Mouse (Mus musculus) embryonic facial prominence, embryonic 11.5 days (tissue): ENCODE measurements around the gene Cntnap4. TPM values are rescaled to one million over a fixed set of nuclear protein-coding genes. Genes with fewer than 3 reads are reported as not detected.

ENCODE experiments used
- ATAC-seq: fragments of 200-750 bp; cut with Nextera tagmentation; replicated peaks from 2 replicates; pipeline ENCODE4 v1.8.0; 2017; ENCODE audit warnings: low read depth; ENCODE audit not compliant: insufficient number of reproducible peaks, low FRiP score, low TSS enrichment
- DNase-seq: peaks from one replicate; pipeline ENCODE4 v3.0.0-alpha.2; 2015; ENCODE audit warnings: low spot score
- H3K27ac ChIP-seq: fragments of 300-500 bp; sonication (generic); replicated peaks from 2 replicates; pipeline ENCODE4 v1.5.1; 2014; ENCODE audit warnings: mild to moderate bottlenecking, low read depth, low read length, control low read depth
- H3K27me3 ChIP-seq: fragments of 300-500 bp; sonication (generic); 2 replicates; pipeline ENCODE4 v1.6.1; 2014; ENCODE audit warnings: mild to moderate bottlenecking, low read length, moderate library complexity, mixed read lengths; ENCODE audit not compliant: control insufficient read depth, insufficient read depth
- H3K36me3 ChIP-seq: fragments of 300-500 bp; sonication (generic); replicated peaks from 2 replicates; pipeline ENCODE4 v1.6.1; 2014; ENCODE audit warnings: low read depth, mild to moderate bottlenecking, low read length, moderate library complexity, mixed read lengths; ENCODE audit not compliant: control insufficient read depth, insufficient read depth
- H3K4me1 ChIP-seq: fragments of 300-500 bp; sonication (generic); 2 replicates; pipeline ENCODE4 v1.6.1; 2014; ENCODE audit warnings: low read length, mixed read lengths; ENCODE audit not compliant: control insufficient read depth, insufficient read depth
- H3K4me2 ChIP-seq: fragments of 300-500 bp; sonication (generic); 2 replicates; pipeline ENCODE4 v1.6.1; 2014; ENCODE audit warnings: low read depth, mild to moderate bottlenecking, control low read depth, low read length, moderate library complexity
- H3K4me3 ChIP-seq: fragments of 300-500 bp; sonication (generic); 2 replicates; pipeline ENCODE4 v1.5.1; 2014; ENCODE audit warnings: low read depth, low read length, control low read depth
- H3K9ac ChIP-seq: fragments of 300-500 bp; sonication (generic); replicated peaks from 2 replicates; pipeline ENCODE4 v1.6.1; 2014; ENCODE audit warnings: mild to moderate bottlenecking, control low read depth, low read length
- H3K9me3 ChIP-seq: fragments of 300-500 bp; sonication (generic); replicated peaks from 2 replicates; pipeline ENCODE4 v1.6.1; 2016; ENCODE audit warnings: mild to moderate bottlenecking, low read length, inconsistent platforms, mixed read lengths; ENCODE audit not compliant: control insufficient read depth
- WGBS: fragments of 180-500 bp; shearing (Covaris S2); extraction: QIAGEN DNeasy Blood & Tissue Kit; methylation state at CpG from one replicate; pipeline ENCODE4 v1.1.7; 2014; 5-methylcytosine and 5-hydroxymethylcytosine counted together
- polyA plus RNA-seq: library from polyadenylated mRNA; unstranded; fragments of >200 nt; fragmentation: Nextera tagmentation; extraction: Ambion mirVana; gene quantifications from 2 replicates; pipeline ENCODE4 v1.2.1, GENCODE M21; 2014

Gene Cntnap4
- polyA plus RNA-seq, 1 experiment from 2014 or later: 0.55 TPM

DNA sequence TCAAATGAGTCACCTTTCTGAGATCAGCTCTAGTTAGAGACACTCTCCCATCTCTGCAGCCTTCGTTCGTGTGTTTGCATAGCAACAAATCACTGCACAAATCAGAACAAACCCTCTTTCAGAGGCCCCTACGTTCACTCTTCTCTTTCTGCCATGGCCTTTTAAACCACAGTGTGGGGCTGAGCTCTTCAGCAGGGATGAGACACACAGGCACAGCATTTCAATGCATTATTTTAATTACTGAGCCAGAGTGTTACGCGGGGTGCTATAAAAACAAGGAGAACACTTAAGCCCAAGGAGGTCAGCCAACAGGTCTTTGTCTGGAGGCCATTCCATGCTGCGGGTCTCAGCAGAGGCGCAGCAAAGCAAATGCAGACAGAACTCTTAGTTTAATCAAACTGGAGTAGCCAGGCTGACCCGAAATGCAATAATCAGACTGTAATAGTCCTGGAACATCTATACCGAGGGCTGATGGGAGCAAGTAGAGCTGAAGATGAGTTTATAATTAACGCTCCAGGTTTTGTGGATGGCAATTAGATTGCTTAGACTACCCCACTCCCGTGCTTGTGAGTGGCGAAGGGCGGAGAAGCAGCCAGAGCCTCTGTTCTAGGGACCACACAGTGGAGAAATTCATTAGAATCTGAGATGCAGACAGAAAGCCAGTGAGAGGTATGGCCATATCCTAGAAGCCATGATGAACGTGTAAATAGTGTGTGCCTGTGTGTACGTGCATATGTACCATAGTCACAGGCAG, 26.4 kb downstream of the Cntnap4 start:
- H3K4me3 ChIP-seq: no peak overlapping the region
- WGBS: 72% methylated on average over 15 of the region's 15 CpGs
- ATAC-seq: no peak

GRCm38 (mm10) chr8:112599975-112600374, 30.1 kb downstream of the Cntnap4 start:
- Histone ChIP-seq H3K9me3 (no peaks in the 10 kb centered on the region), H3K4me2 (no peak overlapping the region), H3K36me3 (no peaks in the 10 kb centered on the region), H3K9ac (no peak overlapping the region), H3K27ac (no peak overlapping the region), H3K4me3 (no peak overlapping the region), H3K4me1 (no peaks in the 10 kb centered on the region), H3K27me3 (no peaks in the 10 kb centered on the region)
- DNase-seq (no peak), ATAC-seq (no peak)
- 91% methylated on average over 11 of the region's 11 CpGs for WGBS

More for the DNA sequence above, 26.4 kb downstream of the Cntnap4 start:
- Histone ChIP-seq H3K36me3 (no peaks in the 10 kb centered on the region), H3K9ac (no peak overlapping the region), H3K4me1 (no peaks in the 10 kb centered on the region), H3K9me3 (no peaks in the 10 kb centered on the region), H3K27ac (no peak overlapping the region), H3K27me3 (no peaks in the 10 kb centered on the region), H3K4me2 (no peak overlapping the region)
- no peak for DNase-seq

DNA sequence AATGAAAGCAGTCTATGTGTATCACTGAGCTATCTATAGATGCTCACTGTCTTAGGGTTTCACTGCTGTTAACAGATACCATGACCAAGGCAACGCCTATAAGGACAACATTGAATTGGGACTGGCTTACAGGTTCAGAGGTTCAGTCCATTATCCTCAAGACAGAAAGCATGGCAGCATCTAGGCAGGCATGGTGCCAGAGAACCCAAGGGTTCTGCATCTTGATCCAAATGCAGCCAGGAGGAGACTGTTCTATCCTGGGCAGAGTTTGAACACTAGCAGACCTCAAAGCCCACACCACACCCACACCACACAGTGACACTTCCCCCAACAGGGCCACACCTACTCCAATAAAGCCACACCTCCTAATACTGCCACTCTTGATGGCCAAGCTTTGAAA, 31.3 kb downstream of the Cntnap4 start:
- Histone ChIP-seq H3K36me3 (no peaks in the 10 kb centered on the region), H3K4me1 (no peaks in the 10 kb centered on the region), H3K9me3 (no peaks in the 10 kb centered on the region), H3K9ac (no peak overlapping the region), H3K4me2 (no peak overlapping the region), H3K27me3 (no peaks in the 10 kb centered on the region), H3K27ac (no peak overlapping the region), H3K4me3 (no peak overlapping the region)
- WGBS: 74% methylated on average over 1 of the region's 1 CpGs
- no peak for DNase-seq
- no peak for ATAC-seq

- Histone ChIP-seq H3K4me2 (no peak overlapping the region), H3K27ac (no peak overlapping the region), H3K9ac (no peak overlapping the region), H3K9me3 (no peaks in the 10 kb centered on the region), H3K4me1 (no peaks in the 10 kb centered on the region), H3K27me3 (no peaks in the 10 kb centered on the region), H3K36me3 (no peaks in the 10 kb centered on the region), H3K4me3 (no peak overlapping the region)
- ATAC-seq: no peak
- DNase-seq: no peak
- WGBS: 88% methylated on average over 6 of the region's 6 CpGs
Observed at GRCm38 (mm10) chr8:112610121-112610520, 40.3 kb downstream of the Cntnap4 start.

GRCm38 (mm10) chr8:112628791-112629190, 58.9 kb downstream of the Cntnap4 start:
- Histone ChIP-seq H3K4me1 (no peaks in the 10 kb centered on the region), H3K4me3 (no peak overlapping the region), H3K36me3 (no peaks in the 10 kb centered on the region), H3K9me3 (no peaks in the 10 kb centered on the region), H3K27me3 (no peaks in the 10 kb centered on the region), H3K27ac (no peak overlapping the region), H3K4me2 (no peak overlapping the region), H3K9ac (no peak overlapping the region)
- WGBS: 87% methylated on average over 7 of the region's 7 CpGs
- ATAC-seq: no peak
- DNase-seq: no peak

DNA sequence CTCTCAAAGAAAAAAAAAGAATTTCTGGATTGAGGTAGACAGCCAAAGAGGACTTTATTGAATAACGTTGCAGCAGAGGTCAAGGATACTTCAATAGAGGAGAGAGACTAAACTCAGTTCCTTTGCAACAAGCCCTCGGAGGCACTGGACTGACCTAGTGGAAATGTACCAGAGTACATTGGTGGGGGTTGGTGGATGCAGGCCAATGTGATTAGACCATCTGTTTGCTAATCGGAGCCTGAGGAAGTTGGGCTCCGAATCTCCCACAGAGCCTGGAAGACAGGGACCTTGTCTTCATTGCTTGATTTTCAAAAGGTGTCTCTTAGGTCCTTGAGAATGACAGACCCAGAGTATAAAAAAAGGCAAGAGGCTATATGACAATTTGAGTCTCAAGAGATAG, 82.8 kb downstream of the Cntnap4 start:
- H3K4me3 ChIP-seq: no peak overlapping the region
- WGBS: 87% methylated on average over 4 of the region's 4 CpGs
- no peak overlapping the region for H3K27ac ChIP-seq
- H3K9me3 ChIP-seq: no peaks in the 10 kb centered on the region
- H3K4me1 ChIP-seq: no peaks in the 10 kb centered on the region
- no peaks in the 10 kb centered on the region for H3K36me3 ChIP-seq
- no peak overlapping the region for H3K4me2 ChIP-seq
- ATAC-seq (no peak), DNase-seq (no peak)
- no peaks in the 10 kb centered on the region for H3K27me3 ChIP-seq
- no peak overlapping the region for H3K9ac ChIP-seq

DNA sequence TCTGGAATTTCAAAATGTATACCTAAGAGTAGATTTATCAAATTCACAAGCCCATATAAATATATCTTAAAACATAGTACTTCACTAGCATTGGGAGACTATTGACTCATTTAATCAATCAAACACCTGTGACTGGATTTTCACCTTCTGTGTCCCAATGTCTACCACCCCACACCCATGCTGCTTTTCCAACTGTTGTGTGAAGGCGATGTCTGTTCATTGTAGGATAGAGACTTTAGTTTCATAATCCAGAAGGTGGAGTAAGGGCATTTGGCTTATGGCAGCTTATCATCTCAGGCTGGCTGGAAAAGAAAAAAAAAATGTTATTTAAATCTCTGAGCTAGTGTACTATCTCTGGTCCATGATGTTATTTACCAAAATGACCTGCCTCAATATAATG, 83.4 kb downstream of the Cntnap4 start:
- no peak overlapping the region for H3K9ac ChIP-seq
- H3K4me3 ChIP-seq: no peak overlapping the region
- H3K36me3 ChIP-seq: no peaks in the 10 kb centered on the region
- DNase-seq (no peak), ATAC-seq (no peak)
- no peaks in the 10 kb centered on the region for H3K4me1 ChIP-seq
- H3K9me3 ChIP-seq: no peaks in the 10 kb centered on the region
- no peak overlapping the region for H3K27ac ChIP-seq
- 95% methylated on average over 1 of the region's 1 CpGs for WGBS
- H3K4me2 ChIP-seq: no peak overlapping the region
- no peaks in the 10 kb centered on the region for H3K27me3 ChIP-seq

GRCm38 (mm10) chr8:112653994-112654393, 84.2 kb downstream of the Cntnap4 start:
- Histone ChIP-seq H3K4me3 (no peak overlapping the region), H3K27ac (no peak overlapping the region), H3K4me2 (no peak overlapping the region), H3K9ac (no peak overlapping the region), H3K27me3 (no peaks in the 10 kb centered on the region), H3K4me1 (no peaks in the 10 kb centered on the region), H3K36me3 (no peaks in the 10 kb centered on the region), H3K9me3 (no peaks in the 10 kb centered on the region)
- ATAC-seq: no peak
- WGBS: 88% methylated on average over 3 of the region's 3 CpGs
- no peak for DNase-seq
